Mouse (Mus musculus): Measurements from ENCODE around the gene Zfp408.

GRCm38 (mm10) chr2:91676961-91677360 is 27.4 kb upstream of the Zfp408 start:
- TF ChIP-seq POLR2A (IDR thresholded peaks at IDR 0.05; ENCODE audit: low read depth, low read length) (no peak), CTCF (conservative IDR thresholded peaks at IDR 0.05; ENCODE audit: insufficient read depth, insufficient read length, low read depth, low read length) (no peak)
